Mouse (Mus musculus): Measurements from ENCODE around the gene Usp42. TPM values are rescaled to one million over a fixed set of nuclear protein-coding genes. Genes with fewer than 3 reads are reported as not detected.

The Usp42 gene
- total RNA-seq, 2 experiments from 2014 or later, result 26.7 to 28.0 TPM

GRCm38 (mm10) chr5:143690926-143691325 lies 41.2 kb downstream of the Usp42 start:
- peak in 1 of 2 experiments; percentile 36 for DNase-seq (ENCODE audit: low spot score in 2 of 2)

GRCm38 (mm10) chr5:143690392-143690791 lies 41.7 kb downstream of the Usp42 start:
- DNase-seq (ENCODE audit: low spot score in 2 of 2), result no peak

DNA sequence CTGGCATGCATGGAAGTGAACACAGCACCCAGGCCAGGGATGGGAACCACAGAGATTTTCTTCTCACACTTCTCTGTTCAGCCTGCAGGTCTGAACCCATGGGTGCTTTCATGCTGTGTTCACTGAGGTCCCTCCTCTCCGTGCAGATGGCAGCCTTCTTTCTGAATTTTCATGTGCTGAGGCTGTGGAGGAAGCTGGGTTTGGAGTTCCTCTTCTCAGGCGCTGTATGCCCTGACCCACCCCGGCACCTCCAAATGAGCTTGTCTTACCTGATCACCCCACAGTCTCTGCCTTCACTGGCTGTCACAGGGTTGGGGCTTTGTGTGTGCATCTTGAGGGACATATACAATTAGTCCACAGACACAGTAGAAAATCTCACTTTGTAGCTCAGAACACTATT lies 44.5 kb downstream of the Usp42 start:
- DNase-seq (ENCODE audit: low spot score in 2 of 2), result no peak

- DNase-seq (ENCODE audit: low spot score in 2 of 2), result no peak
Measured at GRCm38 (mm10) chr5:143686456-143686855, 45.6 kb downstream of the Usp42 start.

GRCm38 (mm10) chr5:143684911-143685390 lies 47.1 kb downstream of the Usp42 start:
- DNase-seq (ENCODE audit: low spot score in 2 of 2), result no peak

DNA sequence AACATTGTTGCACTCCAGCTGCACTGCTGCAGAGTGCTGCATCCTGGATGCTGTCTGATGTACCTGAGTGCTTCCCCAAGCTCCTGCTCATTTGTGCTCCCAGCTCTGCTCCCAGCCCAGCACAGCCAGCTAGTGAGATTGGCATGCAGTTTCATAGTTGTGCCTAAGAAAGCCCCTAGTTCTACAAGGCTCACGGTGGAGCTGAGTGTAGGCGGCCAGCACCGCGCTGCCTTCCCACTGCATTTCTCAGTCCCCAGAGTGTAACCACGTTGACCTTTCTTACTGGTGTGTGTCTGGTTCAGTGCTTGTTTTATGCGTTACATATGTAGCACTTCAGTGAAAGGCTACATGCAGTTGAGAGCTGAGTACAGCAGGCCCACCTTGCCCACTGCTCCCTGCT lies 48.4 kb downstream of the Usp42 start:
- DNase-seq (ENCODE audit: low spot score in 2 of 2), result no peak

DNA sequence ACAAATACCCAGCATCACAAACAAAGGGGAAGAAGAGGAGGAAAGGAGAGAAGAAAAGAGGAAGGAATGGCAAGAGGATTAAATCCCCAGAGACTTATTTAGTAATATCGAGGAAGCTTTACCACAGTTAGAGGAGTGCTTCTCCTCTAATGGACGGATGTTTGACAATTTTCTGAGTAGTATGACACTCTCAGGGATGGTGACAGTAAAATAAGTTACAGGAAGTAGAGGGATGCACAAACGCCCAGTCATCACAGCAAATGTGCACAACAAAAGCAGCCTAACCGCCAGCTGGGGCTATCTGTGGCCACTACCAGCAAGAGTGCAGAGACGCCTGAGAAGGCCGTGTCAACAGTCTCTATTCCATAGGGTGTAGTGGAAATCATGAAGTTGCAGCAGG lies 52.4 kb downstream of the Usp42 start:
- no peak for DNase-seq (ENCODE audit: low spot score in 2 of 2)

DNA sequence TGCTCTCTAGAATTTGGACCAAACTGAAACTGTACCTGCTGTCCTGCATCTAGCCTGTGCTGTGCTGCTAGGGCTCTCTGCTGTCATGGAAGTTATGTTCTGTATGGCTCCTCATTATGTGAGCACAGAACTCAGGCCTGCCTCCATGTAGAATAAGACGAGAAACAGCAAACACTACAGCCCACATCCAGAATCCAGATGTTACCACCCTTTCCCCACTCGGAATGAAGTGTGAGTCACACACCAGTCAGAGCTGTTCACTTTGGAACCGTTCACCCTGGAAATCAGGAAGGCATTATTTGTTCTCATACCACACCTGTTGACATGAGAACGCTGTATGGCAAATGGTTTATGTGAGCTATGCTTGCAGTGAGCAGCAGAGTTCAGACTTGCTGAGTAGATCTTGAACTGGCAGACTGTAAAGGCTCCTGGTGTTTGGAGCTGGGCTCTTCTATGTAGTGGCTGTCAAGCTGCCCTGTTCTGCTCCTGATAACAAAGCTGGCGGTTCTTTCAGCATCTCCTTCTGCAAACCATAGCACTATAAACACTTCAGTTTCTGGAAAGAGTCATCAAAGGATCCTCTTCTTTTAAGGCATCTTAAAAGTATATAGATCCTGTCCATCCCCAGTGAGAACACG lies 53.3 kb downstream of the Usp42 start:
- no peak for DNase-seq (ENCODE audit: low spot score in 2 of 2)

- no peak for DNase-seq (ENCODE audit: low spot score in 2 of 2)
Measured at GRCm38 (mm10) chr5:143677363-143677762, 54.7 kb downstream of the Usp42 start.

DNA sequence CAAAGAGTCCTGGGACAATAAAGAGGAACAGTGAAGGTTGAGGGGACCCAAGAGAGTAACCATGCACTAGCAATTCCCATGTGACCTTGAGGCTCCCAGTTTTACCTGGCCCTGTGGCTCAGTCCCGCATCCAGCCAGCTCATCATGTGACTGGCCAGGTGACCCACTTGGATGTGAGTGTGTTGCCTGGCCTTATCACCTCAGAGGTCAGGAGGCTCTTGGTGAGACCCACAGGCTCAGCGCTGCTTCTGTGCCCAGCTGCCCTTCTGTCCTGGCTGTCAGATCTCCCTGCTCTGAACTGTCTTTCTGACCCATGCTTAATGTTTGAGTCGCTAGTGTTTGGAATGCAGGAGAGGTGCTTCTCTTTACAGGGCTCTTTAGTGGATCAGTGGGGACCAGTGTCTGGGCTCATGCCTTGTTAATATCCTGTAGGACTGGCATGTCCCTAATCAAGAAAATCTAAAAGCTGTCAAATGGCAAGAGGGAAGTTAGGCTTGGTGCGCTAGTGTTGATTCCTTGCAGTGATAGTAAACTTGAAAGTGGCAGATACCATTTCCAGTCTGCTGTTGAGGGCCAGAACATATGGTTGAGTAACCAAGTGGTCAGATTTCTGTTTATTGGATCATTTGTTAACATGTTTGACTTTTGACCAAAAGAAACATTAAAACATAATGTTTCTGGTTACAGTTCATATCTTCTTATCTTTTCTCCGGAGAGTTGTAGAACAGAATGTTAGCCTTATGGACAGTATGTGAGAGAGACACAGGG lies 55.7 kb downstream of the Usp42 start:
- DNase-seq (ENCODE audit: low spot score in 2 of 2), result no peak

DNA sequence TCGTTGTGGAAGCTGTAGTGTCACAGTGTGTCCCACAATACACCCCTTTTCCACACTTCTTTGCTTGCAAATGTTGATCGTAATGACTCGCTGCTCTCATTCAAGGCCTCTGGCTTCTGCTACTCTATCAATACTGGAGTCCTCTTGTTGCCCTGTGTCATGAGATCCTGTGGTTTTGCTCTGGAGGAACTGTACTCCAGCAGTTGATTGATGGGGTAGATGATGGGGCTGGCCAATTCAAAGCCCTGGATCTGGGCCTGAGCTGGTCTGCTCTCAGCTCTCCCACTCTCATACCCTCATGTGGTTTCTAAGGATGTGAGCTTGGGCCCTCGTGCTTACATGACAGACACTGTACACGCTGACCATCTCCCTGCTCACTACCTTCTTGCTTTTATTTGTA lies 57.5 kb downstream of the Usp42 start:
- no peak for DNase-seq (ENCODE audit: low spot score in 2 of 2)

GRCm38 (mm10) chr5:143670740-143671415 lies 61.2 kb downstream of the Usp42 start:
- no peak for DNase-seq (ENCODE audit: low spot score in 2 of 2)

DNA sequence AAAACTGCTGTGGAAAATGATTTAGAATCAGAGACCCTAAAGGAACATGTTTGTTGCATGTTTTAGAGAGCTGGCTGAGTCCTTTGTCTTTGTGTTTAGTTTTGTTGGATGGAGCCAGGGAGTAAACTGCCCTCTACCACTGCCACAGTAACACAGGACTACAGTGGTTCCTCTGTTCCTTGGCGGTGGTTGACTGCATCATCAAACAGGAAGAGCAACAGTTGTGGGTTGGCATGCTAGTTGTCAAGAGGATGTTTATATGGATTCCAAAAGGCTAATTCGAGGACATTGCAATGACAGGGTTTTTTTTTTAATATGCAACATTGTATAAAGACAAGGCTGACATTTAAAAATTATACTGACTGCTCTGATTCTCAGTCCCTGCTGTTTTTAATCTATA lies 62.2 kb downstream of the Usp42 start:
- no peak for DNase-seq (ENCODE audit: low spot score in 2 of 2)

DNA sequence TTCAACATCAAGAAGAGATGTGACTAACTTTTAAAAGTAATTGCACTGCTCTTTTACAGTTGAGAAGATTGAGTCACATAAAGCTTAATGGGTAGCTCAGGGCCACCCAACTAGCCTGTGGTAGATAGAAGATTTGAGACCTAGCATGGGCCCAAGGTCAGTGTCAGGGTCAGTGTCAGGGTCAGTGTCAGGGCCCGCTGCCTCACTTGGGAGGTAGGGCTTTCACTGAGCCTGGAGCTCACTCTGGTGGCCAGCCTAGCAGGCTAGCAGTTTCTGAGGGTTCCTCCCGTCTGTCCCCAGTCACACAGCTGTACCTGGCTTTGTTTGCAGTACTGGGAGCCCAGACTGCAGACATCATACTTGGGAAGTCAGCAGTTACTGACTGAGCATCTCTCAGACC lies 62.7 kb downstream of the Usp42 start:
- DNase-seq (ENCODE audit: low spot score in 2 of 2), result no peak

DNA sequence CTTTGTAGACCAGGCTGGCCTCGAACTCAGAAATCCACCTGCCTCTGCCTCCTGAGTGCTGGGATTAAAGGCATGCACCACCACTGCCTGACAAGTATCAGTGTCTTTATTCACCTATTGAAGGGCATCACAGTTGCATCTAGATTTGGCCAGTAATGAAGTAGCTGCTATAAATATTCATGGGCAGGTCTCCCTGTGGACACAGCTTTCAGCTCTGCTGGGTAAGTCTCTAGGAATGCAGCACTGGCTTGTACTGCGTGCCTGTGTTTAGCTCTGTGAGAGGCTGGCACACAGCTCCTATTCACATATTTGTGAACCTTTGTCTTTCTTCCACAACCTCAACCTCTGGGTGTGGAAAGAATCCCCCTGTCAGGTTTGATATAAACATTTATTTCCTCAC lies 63.2 kb downstream of the Usp42 start:
- DNase-seq (ENCODE audit: low spot score in 2 of 2), result no peak

- no peak for DNase-seq (ENCODE audit: low spot score in 2 of 2)
Measured at GRCm38 (mm10) chr5:143666015-143666414, 66.1 kb downstream of the Usp42 start.

DNA sequence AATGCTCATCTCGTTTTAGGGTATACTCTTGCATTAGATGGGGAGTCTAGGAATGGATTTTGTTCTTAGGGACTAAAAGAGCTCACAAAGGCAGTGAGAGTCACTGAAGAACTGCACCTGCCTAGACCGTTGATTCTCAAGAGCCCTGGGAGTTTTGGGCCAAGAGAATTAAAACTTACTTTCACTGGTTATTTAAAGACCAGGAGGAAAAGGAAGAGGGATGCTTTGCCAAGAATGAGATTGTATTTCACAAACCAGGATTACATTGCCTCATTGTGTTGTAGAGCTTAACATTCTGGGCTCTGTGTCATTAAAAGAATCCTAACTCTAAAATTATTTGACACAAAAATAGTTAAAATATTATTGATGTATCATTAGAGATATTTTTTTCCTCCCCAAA lies 66.5 kb downstream of the Usp42 start:
- DNase-seq (ENCODE audit: low spot score in 2 of 2), result no peak

DNA sequence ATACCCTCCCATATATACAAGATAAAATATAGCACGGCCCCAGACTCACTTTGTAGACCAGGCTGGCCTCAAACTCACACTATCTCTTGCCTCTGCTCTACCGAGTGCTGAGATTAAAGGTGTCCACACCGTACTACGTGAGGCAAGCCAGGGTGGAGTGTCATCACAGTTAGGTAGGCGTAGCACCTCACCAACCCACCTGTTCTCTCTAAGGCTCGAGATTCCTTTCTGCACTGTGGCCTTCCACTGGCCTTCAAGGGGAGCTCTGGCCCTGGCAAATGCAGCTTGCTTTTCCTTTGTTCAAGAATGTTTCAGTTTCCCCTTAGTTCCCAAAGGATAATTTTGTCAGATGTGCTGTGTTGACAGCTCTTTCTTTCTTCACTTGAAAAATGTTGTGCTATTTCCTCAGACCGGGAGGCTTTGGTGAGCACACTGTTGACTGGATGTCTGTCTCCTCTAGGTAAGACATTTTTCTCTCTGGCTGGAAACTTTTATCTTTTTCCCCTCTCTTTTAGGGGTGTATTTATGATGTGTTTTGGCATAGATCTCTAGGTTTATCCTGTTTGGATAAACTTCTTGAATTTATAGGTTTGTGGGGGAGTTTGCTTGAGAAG lies 68.9 kb downstream of the Usp42 start:
- DNase-seq (ENCODE audit: low spot score in 2 of 2), result no peak
